33 mouse cellular contexts compared by ENCODE assay signal in genomic region chr11:6588295-6588694, GRCm38 (mm10). TPM values are rescaled to one million over a fixed set of nuclear protein-coding genes. Genes with fewer than 3 reads are reported as not detected.
A peak's percentile ranks its signal among the peaks of the same experiment; 100 is the strongest.
DNase-seq lines count a peak whose midpoint lies in the region; ATAC-seq and TF ChIP-seq lines count a peak whose summit lies in the region.
"Had no signal": no experiment of that assay in that cellular context is flagged by ENCODE, and none has a peak within 500 bp of the region (broad histone marks: within the 10 kb centered on the region; RNA-seq: fewer than 3 reads in every experiment).

No protein-coding gene starts in this region.

- H3K4me1 ChIP-seq in spleen, adult 2 months (ENCODE audit: control insufficient read depth, insufficient read depth, insufficient read length): peaks cover 36% of the 10 kb centered on the region
- H3K4me1 ChIP-seq: hindbrain, embryonic 13.5 days; kidney, embryonic 15.5 days; limb, embryonic 10.5 days; midbrain, embryonic 10.5 days had no signal

- 46% methylated on average over 7 of the region's 7 CpGs for WGBS in spleen, adult 2 months

- intact Hi-C loops in left cerebral cortex, postnatal 25 days (cut with DNase I): no loop called here

- no peak overlapping the region for H3K4me3 ChIP-seq in spleen, adult 2 months (ENCODE audit: extremely low read depth, insufficient read depth, insufficient read length)
- H3K4me3 ChIP-seq: hindbrain, embryonic 13.5 days; kidney, embryonic 15.5 days; left cerebral cortex, adult 2 months; limb, embryonic 10.5 days; midbrain, embryonic 10.5 days had no signal

- no peak for DNase-seq in frontal cortex, adult 2 months (ENCODE audit: extremely low spot score in 1 of 2, low spot score in 1 of 2)
- peak; percentile 68 to 74 for DNase-seq in spleen, adult 2 months (ENCODE audit: low read depth in 1 of 2, low spot score in 2 of 2)
- no peak for DNase-seq in spleen, postnatal 4 days (ENCODE audit: low spot score in 2 of 2)
- DNase-seq in brain, adult 2 months (ENCODE audit: low read depth, low spot score): peak; percentile 59
- DNase-seq in left cerebral cortex, postnatal 25 days (ENCODE audit: low spot score in 2 of 2): no peak
- DNase-seq: adrenal gland, postnatal 14 days; forebrain, postnatal 0 days; gastrocnemius, postnatal 36 days; kidney, adult 11 months; kidney, postnatal 4 days; layer of hippocampus, adult 9-11 months; right cerebral cortex, adult 18-20 months; right cerebral cortex, postnatal 4 days had no signal

- peak; percentile 62 for ATAC-seq in frontal cortex, adult (ENCODE audit: low TSS enrichment)
- ATAC-seq in activated CD4-positive, CD25-positive, alpha-beta regulatory T cell, adult 4 months: no peak
- ATAC-seq: forebrain, postnatal 0 days; lung, postnatal 0 days had no signal

- H3K36me3 ChIP-seq in spleen, adult 2 months (ENCODE audit: control insufficient read depth, insufficient read depth, low read length): peaks cover 67% of the 10 kb centered on the region

- no peaks in the 10 kb centered on the region for H3K27me3 ChIP-seq in spleen, adult 2 months (ENCODE audit: control insufficient read depth, insufficient read depth, low read length)
- H3K27me3 ChIP-seq: hindbrain, embryonic 13.5 days; kidney, embryonic 15.5 days had no signal

- no peak for TF ChIP-seq POLR2A in spleen, adult 2 months (IDR thresholded peaks at IDR 0.05; ENCODE audit: low read depth, low read length)

- TF ChIP-seq CTCF in spleen, adult 2 months (IDR thresholded peaks at IDR 0.05; ENCODE audit: extremely low read depth, insufficient read depth, insufficient read length, insufficient replicate concordance): no peak

- peak overlapping the region; percentile 56 for H3K27ac ChIP-seq in spleen, adult 2 months (ENCODE audit: insufficient read depth, low read length)
- H3K27ac ChIP-seq: hindbrain, embryonic 13.5 days; kidney, embryonic 15.5 days; left cerebral cortex, adult 2 months; limb, embryonic 10.5 days; midbrain, embryonic 10.5 days had no signal

RNA-seq across cellular contexts. Expression of gene Nacad, which starts 17.6 kb away (rescaled TPM):
- 52.2 and 64.5 TPM in 2 replicates for polyA plus RNA-seq in frontal cortex, adult 2 months (2012; rRNA removed)
- polyA plus RNA-seq in spleen, adult 2 months (2012; rRNA removed): 0.37 and 0.60 TPM in 2 replicates
- not detected for polyA plus RNA-seq in activated CD4-positive, CD25-positive, alpha-beta regulatory T cell, adult 4 months (2017; shearing (Covaris generic))
- total RNA-seq in left cerebral cortex, postnatal 25 days (2021): 10 to 100 TPM; 42.4 to 46.6 TPM

RNA-seq across cellular contexts. Expression of gene Tbrg4, which starts 37.6 kb away (rescaled TPM):
- 59.8 and 64.9 TPM in 2 replicates for polyA plus RNA-seq in frontal cortex, adult 2 months (2012; rRNA removed)
- polyA plus RNA-seq in spleen, adult 2 months (2012; rRNA removed): 88.6 and 125 TPM in 2 replicates
- 10 to 100 TPM; 21.6 to 33.6 TPM for polyA plus RNA-seq in activated CD4-positive, CD25-positive, alpha-beta regulatory T cell, adult 4 months (2017; shearing (Covaris generic))
- total RNA-seq in left cerebral cortex, postnatal 25 days (2021): 10 to 100 TPM; 47.0 to 49.6 TPM

RNA-seq across cellular contexts. Expression of gene Ccm2, which starts 41.6 kb away (rescaled TPM):
- polyA plus RNA-seq in frontal cortex, adult 2 months (2012; rRNA removed): 83.1 and 88.2 TPM in 2 replicates
- 233 and 234 TPM in 2 replicates for polyA plus RNA-seq in spleen, adult 2 months (2012; rRNA removed)
- polyA plus RNA-seq in activated CD4-positive, CD25-positive, alpha-beta regulatory T cell, adult 4 months (2017; shearing (Covaris generic)): 100 to 1,000 TPM; 136 TPM
- total RNA-seq in left cerebral cortex, postnatal 25 days (2021): 10 to 100 TPM; 57.6 to 63.5 TPM

RNA-seq across cellular contexts. Expression of gene Wap, which starts 50.1 kb away (rescaled TPM):
- polyA plus RNA-seq in frontal cortex, adult 2 months (2012; rRNA removed): not detected in 2 replicates
- polyA plus RNA-seq in spleen, adult 2 months (2012; rRNA removed): not detected in 2 replicates
- not detected for polyA plus RNA-seq in activated CD4-positive, CD25-positive, alpha-beta regulatory T cell, adult 4 months (2017; shearing (Covaris generic))
- not detected for total RNA-seq in left cerebral cortex, postnatal 25 days (2021)
- total RNA-seq: adrenal gland, postnatal 14 days; forebrain, postnatal 0 days; gastrocnemius, adult 18-20 months; gastrocnemius, postnatal 36 days; heart, adult 8-10 months; heart, postnatal 25 days; left cerebral cortex, adult 2 months; liver, adult 2 months; midbrain, postnatal 0 days had no signal
- polyA plus RNA-seq: cortical plate, adult 2 months; embryonic facial prominence, embryonic 11.5 days; forebrain, embryonic 11.5 days; forebrain, postnatal 0 days; heart, embryonic 14.5 days; hindbrain, embryonic 13.5 days; kidney, embryonic 15.5 days; limb, embryonic 10.5 days; liver, adult 2 months; lung, postnatal 0 days; midbrain, embryonic 10.5 days; midbrain, postnatal 0 days; neural tube, embryonic 14.5 days; testis, adult 2 months; urinary bladder, adult 2 months had no signal

Comparison
In these comparisons a context has a peak if more than half of its experiments do, and no peak if none do; other contexts are left out.
1. DNase-seq: peak in spleen, adult 2 months (2 of 2) and brain, adult 2 months (single experiment); none in frontal cortex, adult 2 months (0 of 2), spleen, postnatal 4 days (0 of 2) and left cerebral cortex, postnatal 25 days (0 of 2).
2. RNA of gene Nacad, which starts 17.6 kb away (polyA plus RNA-seq): 52.2 to 64.5 TPM in frontal cortex, adult 2 months; 0.37 to 0.60 TPM in spleen, adult 2 months and not detected in activated CD4-positive, CD25-positive, alpha-beta regulatory T cell, adult 4 months; every median in the first group is over 10 times any median in the second.